Mouse (Mus musculus): ENCODE data around the gene Rps5. TPM values are rescaled to one million over a fixed set of nuclear protein-coding genes. Genes with fewer than 3 reads are reported as not detected.
"Not testable (repeated sequence)": the region's sequence is repeated elsewhere in the genome, so short reads cannot be mapped to it uniquely, and the experiment has no call there.

Gene Rps5
- 1,008 and 1,109 TPM in 2 replicates for polyA plus RNA-seq (2015; fragmentation: Nextera tagmentation; extraction: Ambion mirVana)

DNA sequence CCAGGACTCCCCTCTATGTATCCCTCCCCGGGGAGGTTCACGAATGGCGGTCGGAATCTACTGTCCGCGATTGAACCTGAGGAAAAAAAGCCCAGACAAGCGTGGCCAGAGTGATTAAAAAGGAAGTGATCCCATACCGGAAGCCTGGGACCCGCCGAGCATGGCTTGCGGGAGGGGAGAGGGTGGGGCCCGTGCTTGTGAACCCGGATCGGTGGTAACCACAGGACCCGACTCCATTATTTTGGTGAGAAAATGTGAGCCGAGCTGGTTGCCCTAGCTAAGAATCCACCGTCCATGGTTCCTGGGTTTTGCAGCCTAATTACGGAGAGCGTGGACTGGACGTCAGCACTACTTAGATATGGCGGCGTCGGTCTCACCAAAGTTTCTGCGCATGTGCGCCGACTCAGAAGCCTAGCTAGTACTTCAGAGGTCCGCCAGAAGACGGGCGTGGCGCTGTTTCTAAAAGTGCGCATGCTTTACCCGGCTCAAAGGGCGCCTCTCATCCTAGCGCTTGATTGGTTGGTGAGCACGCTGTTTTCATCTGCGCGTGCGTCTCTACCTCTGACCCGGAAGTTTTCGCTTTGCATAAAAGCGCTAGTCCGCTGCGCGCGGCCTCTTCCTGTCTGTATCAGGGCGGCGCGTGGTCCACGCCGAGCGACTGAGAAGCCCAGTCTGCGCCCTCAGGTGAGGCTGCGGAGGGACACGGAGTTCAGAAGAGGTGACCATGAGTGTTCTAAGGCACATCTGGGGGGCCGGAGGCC, at the start of gene Rps5:
Gene Rps5 (plus strand): TSS at position 586 of the 761 bp plus-strand sequence.
- ATAC-seq (ENCODE audit: borderline replicate concordance, extremely low read depth, low FRiP score, low TSS enrichment) = peak; percentile 98

DNA sequence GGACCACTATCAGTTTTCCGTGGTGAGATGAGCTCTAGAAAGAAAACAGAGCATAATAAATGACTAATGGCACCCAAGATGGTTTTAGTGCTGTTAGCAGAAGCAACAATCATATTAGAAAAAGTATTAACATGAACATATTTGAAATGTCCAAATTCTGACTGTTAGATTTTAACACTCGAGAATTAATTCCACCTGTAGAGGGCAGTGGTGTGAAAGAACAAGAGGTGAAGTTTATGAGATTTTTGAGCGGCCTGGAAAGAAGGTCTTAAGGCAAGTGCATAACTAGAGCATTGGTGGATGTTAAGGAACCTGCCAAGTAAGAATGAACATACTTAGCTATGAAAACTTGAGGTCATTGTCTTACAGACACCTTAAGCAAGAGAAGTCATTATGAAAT, 47.8 kb upstream of the Rps5 start:
- no peak for ATAC-seq (ENCODE audit: borderline replicate concordance, extremely low read depth, low FRiP score, low TSS enrichment)
- no peaks in the 10 kb centered on the region for H3K9me3 ChIP-seq
- H3K9ac ChIP-seq = no peak overlapping the region
- H3K27me3 ChIP-seq = no peaks in the 10 kb centered on the region
- H3K4me1 ChIP-seq = no peaks in the 10 kb centered on the region
- no peaks in the 10 kb centered on the region for H3K36me3 ChIP-seq
- H3K27ac ChIP-seq = no peak overlapping the region
- H3K4me3 ChIP-seq = no peak overlapping the region
- WGBS = 16% methylated on average over 3 of the region's 3 CpGs
- no peak overlapping the region for H3K4me2 ChIP-seq

More for the DNA sequence above, at the start of gene Rps5:
- under 1% methylated on average over 55 of the region's 55 CpGs for WGBS
- no peaks in the 10 kb centered on the region for H3K9me3 ChIP-seq
- peaks cover 35% of the 10 kb centered on the region for H3K36me3 ChIP-seq
- H3K4me2 ChIP-seq = peak within 1 kb of the TSS; percentile 82
- H3K9ac ChIP-seq = peak within 1 kb of the TSS; percentile 85
- peaks cover 20% of the 10 kb centered on the region for H3K4me1 ChIP-seq
- no peaks in the 10 kb centered on the region for H3K27me3 ChIP-seq
- H3K27ac ChIP-seq = peak within 1 kb of the TSS; percentile 96
- peak within 1 kb of the TSS; percentile 71 for H3K4me3 ChIP-seq

DNA sequence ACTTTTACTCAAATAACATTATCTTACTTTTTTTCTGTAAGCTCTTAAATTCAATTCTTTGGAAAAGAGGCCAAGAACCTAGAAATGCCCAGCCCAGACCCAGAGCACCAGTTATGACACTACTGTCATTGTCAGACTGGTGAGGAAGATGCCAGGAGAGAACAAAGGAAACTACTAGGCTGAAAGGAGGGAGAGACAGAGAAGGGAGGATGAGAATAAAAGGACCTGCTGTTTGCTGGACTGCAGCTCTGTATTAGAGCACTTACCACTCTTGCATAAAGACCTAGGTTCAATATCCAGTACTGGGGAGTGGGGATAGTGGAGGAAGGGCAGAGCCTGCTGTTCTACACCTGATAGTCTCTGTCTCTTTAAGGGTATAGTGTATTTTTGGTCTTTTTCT, 42.1 kb upstream of the Rps5 start:
- no peak for ATAC-seq (ENCODE audit: borderline replicate concordance, extremely low read depth, low FRiP score, low TSS enrichment)
- no peak overlapping the region for H3K9ac ChIP-seq
- no peaks in the 10 kb centered on the region for H3K27me3 ChIP-seq
- peaks cover 7% of the 10 kb centered on the region for H3K36me3 ChIP-seq
- H3K27ac ChIP-seq = no peak overlapping the region
- H3K4me3 ChIP-seq = no peak overlapping the region
- H3K9me3 ChIP-seq = no peaks in the 10 kb centered on the region
- H3K4me2 ChIP-seq = no peak overlapping the region
- peaks cover 9% of the 10 kb centered on the region; the same call in 1 of the 2 replicates for H3K4me1 ChIP-seq

DNA sequence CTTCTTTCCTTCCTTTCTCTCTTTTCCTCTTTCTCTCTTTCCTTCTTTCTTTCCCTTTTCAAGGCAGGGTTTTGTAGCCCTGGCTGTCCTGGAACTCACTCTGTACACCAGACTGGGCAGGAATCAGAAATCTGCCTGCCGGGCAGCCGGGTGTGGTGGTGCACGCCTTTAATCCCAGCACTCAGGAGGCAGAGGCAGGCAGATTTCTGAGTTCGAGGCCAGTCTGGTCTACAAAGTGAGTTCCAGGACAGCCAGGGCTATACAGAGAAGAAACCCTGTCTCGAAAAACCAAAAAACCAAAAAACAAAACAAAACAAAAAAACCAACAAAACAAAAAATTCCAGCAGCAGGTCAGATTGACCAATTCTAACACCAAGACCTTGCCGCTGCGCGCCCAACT, 41.6 kb upstream of the Rps5 start:
- H3K9me3 ChIP-seq, H3K27ac ChIP-seq, H3K27me3 ChIP-seq, H3K4me1 ChIP-seq: not testable (repeated sequence)
- Histone ChIP-seq H3K4me2 (peak overlapping the region; percentile 70), H3K36me3 (peaks cover 12% of the 10 kb centered on the region), H3K9ac (0 out of 2 replicates have a peak overlapping the region, but pooled peaks have one; percentile 30), H3K4me3 (peak overlapping the region; percentile 65)
- WGBS = 42% methylated on average over 8 of the region's 8 CpGs
- 0 out of 2 replicates have a peak, but pooled peaks have one; percentile 4 for ATAC-seq (ENCODE audit: borderline replicate concordance, extremely low read depth, low FRiP score, low TSS enrichment)

DNA sequence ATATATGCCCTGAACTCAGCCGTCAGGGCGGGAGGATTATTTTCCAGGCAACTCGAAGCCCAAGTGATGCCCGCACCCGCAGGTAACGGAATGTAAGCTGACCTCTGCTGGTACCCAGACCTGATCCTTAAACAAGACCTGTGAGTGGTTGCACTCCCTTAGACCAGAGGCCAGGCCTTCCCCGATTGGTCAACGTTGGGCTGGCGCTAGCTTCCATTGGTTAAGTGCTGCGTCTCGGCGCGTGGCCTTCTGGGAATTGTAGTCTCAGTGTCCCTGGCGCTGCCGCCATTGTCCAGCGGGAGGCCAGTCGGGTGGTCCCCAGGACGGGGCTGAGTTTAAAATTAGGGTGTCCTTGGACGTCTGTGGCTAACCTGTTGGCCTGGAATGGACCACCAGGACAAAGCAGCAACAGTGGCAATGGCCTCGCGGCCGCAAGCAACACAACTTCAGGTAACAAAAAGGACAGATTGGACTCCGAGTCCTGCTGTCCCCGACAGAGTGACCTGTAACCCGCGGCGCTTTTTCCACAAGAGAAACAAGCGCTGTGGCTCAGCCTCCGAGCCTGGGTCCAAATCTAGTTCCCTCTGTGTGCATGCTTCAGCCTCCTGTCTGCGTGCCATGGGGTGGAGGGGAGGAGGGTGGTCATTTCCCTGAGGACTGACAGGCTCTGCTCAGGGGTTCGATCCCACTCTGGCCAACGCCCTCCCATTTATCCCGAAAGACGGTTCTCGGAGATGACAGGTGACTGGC, 41.0 kb upstream of the Rps5 start, which contains the start of gene Zfp128:
Gene Zfp128 (plus strand): TSS at position 267 of the 750 bp plus-strand sequence.
- peaks cover 9% of the 10 kb centered on the region; the same call in 1 of the 2 replicates for H3K4me1 ChIP-seq
- H3K9ac ChIP-seq = peak within 1 kb of the TSS; percentile 65
- peak within 1 kb of the TSS; percentile 65 for H3K4me3 ChIP-seq
- WGBS = 2% methylated on average over 35 of the region's 35 CpGs
- peak; percentile 100 for ATAC-seq (ENCODE audit: borderline replicate concordance, extremely low read depth, low FRiP score, low TSS enrichment)
- H3K27ac ChIP-seq = no peak within 1 kb of the TSS
- H3K9me3 ChIP-seq = no peaks in the 10 kb centered on the region
- H3K27me3 ChIP-seq = no peaks in the 10 kb centered on the region
- H3K4me2 ChIP-seq = peak within 1 kb of the TSS; percentile 70
- peaks cover 18% of the 10 kb centered on the region for H3K36me3 ChIP-seq

DNA sequence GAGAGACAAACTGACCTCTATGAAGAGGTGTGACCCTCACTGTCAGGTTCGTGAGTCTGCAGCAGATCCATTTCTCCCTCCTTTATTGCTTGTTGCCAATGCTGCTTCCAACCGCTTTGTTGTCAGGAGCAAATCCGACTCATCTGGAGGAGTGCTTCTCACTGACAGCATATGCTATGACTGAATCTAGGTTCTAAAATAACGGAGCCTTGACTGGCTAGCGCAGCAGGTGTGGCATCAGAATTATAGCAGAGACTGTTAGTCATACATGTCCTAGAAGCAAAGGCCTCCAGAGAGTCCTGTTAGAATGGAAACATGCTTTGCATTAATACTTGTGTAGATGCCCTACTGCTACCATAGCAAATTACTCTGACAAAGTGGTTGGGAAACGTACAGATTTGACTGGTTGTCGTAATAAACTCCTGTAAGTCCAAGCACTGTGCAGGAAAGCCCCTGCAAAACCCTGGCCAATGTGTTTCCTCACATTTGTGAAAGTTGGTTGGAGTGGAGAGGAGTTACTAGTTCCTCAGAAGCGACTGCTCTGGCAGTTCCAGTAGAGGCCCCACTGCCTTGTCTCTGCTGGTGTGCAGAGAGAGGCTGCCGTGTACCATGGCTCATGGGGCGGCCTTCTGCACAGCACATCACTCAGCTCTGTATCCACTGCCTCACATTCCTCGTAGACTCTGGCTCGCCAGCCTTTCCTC, 35.4 kb upstream of the Rps5 start:
- Histone ChIP-seq H3K4me3 (no peak overlapping the region), H3K36me3 (peaks cover 61% of the 10 kb centered on the region), H3K4me1 (peaks cover 4% of the 10 kb centered on the region; the same call in 1 of the 2 replicates), H3K9ac (no peak overlapping the region), H3K27me3 (no peaks in the 10 kb centered on the region), H3K9me3 (no peaks in the 10 kb centered on the region), H3K27ac (no peak overlapping the region), H3K4me2 (no peak overlapping the region)
- ATAC-seq (ENCODE audit: borderline replicate concordance, extremely low read depth, low FRiP score, low TSS enrichment) = no peak
- 90% methylated on average over 12 of the region's 12 CpGs for WGBS

DNA sequence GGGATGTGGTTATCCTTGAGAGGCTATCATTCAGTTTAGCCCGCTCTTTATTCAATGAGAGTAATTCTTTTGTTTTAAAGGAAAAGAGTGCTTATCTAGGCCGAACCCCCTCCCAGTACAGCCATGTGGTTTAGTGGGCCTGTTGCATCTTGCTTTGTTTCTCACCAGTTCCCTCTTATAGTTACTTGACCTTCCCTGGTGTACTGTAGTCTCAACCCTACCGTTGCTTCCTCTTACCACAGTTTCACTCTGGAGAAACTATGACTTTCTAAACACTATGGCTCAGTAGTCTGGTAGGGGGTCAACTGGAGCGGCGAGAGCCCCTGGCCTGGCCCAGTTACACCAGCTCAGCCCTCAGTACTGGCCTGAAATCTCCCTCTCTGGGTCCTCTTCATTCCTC, 34.5 kb upstream of the Rps5 start:
- Histone ChIP-seq H3K27ac (no peak overlapping the region), H3K4me1 (no peaks in the 10 kb centered on the region), H3K27me3 (no peaks in the 10 kb centered on the region), H3K4me3 (no peak overlapping the region), H3K4me2 (no peak overlapping the region), H3K36me3 (peaks cover 67% of the 10 kb centered on the region), H3K9me3 (no peaks in the 10 kb centered on the region), H3K9ac (no peak overlapping the region)
- WGBS = 93% methylated on average over 5 of the region's 5 CpGs
- ATAC-seq (ENCODE audit: borderline replicate concordance, extremely low read depth, low FRiP score, low TSS enrichment) = no peak

DNA sequence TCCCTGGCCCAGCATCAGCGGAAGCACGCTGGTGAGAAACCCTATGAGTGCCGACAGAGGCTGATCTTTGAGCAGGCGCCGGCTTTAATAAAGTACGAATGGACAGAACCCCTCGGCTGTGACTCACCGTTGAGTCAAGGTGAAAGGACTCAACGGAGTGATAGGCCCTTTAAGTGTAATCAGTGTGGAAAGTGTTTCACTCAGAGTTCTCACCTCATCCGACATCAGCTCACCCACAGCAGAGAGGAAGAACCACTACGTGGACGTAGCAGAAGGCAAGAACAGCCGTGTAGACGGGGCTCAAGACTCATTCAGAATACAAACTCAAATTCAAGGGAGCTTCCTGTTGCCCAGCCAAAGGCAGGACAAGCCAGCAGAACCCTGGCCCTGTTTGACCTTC, 31.2 kb upstream of the Rps5 start:
- no peak for ATAC-seq (ENCODE audit: borderline replicate concordance, extremely low read depth, low FRiP score, low TSS enrichment)
- Histone ChIP-seq H3K4me2 (no peak overlapping the region), H3K4me1 (no peaks in the 10 kb centered on the region), H3K27me3 (no peaks in the 10 kb centered on the region), H3K9me3 (no peaks in the 10 kb centered on the region), H3K4me3 (no peak overlapping the region), H3K9ac (no peak overlapping the region), H3K27ac (no peak overlapping the region), H3K36me3 (peaks cover 51% of the 10 kb centered on the region)
- WGBS = 93% methylated on average over 14 of the region's 14 CpGs

DNA sequence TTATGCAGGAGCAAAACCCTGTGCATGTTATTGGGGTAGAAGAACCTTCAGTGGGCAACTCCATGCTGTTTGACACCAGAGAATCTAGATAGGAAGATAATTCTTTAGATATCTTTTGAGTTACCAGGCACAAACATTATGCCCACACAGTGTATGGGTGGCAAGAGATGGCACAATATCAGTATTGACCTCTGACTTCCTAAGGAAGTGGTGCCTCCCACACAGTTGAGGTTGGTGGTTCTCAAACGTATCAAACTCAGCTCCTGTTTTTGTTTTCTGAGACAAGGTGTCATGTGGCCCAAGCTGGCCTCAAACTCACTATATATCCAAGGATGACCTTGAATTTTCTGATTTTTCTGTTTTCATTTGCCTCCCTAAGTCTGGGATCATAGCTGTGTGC, 30.8 kb upstream of the Rps5 start:
- H3K27ac ChIP-seq = no peak overlapping the region
- no peaks in the 10 kb centered on the region for H3K9me3 ChIP-seq
- H3K4me3 ChIP-seq = no peak overlapping the region
- no peak for ATAC-seq (ENCODE audit: borderline replicate concordance, extremely low read depth, low FRiP score, low TSS enrichment)
- 77% methylated on average over 1 of the region's 1 CpGs for WGBS
- peaks cover 47% of the 10 kb centered on the region for H3K36me3 ChIP-seq
- no peak overlapping the region for H3K9ac ChIP-seq
- no peaks in the 10 kb centered on the region for H3K4me1 ChIP-seq
- no peak overlapping the region for H3K4me2 ChIP-seq
- H3K27me3 ChIP-seq = no peaks in the 10 kb centered on the region

DNA sequence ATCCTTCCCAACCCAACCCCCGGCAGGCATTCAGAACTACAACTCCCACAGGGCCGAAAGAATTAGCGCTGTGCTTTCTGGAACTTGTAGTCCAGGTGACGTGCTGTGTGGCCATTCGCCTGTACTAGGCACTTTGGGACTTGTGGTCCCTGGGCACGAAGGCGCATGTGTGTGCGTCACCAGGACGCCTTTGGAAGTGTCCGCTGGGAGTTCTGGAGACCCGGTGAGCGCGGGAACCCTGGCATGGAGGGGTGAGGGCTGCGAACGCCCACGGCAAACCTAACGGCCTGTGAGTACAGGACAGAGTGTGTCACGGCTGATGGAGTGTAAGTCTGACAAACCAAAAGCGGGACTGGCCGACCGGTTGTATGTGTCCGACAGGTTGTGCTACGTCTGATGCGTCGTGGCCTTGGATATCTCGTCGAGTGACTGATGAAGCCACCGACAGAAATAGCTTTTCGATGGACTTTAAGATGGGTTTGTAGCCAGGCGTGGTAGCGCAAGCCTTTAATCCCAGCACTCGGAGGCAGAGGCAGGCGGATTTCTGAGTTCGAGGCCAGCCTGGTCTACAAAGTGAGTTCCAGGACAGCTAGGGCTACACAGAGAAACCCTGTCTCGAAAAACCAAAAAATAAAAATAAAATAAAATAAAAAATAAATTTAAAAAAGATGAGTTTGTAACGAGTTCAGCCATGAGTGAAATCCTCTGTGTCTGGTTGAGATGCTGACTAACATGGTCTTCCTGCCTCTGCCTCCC, 24.3 kb upstream of the Rps5 start, which contains the start of gene Zscan22:
Gene Zscan22 (plus strand): TSS at position 161 of the 756 bp plus-strand sequence.
- H3K4me3 ChIP-seq = peak within 1 kb of the TSS; percentile 72
- H3K27ac ChIP-seq = no peak within 1 kb of the TSS; the same call in 1 of the 2 replicates

DNA sequence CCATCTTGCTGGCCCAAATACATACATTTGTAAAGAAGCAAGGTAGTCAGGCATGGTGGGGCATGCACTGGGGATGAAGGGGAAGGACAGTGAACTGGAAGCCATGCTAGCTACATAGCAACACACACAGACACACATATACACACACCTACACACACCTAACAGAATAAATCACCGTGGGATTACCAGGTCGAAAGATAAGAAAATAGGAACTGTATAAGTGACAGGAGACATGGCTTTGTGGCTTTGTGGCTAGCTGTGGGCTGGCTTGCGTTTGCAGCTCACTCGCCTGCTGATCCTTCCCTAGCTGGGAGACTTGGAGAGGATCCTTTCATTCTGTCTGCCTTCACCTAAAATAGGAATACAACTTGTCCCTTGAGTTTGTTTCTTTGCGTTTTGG, 20.6 kb upstream of the Rps5 start:
- H3K27ac ChIP-seq = no peak overlapping the region
- no peak overlapping the region for H3K4me3 ChIP-seq
- no peaks in the 10 kb centered on the region for H3K27me3 ChIP-seq
- no peak overlapping the region for H3K9ac ChIP-seq
- H3K4me2 ChIP-seq = no peak overlapping the region
- 93% methylated on average over 5 of the region's 5 CpGs for WGBS
- H3K36me3 ChIP-seq = peaks cover 26% of the 10 kb centered on the region
- H3K4me1 ChIP-seq = peaks cover 9% of the 10 kb centered on the region
- H3K9me3 ChIP-seq = no peaks in the 10 kb centered on the region
- ATAC-seq (ENCODE audit: borderline replicate concordance, extremely low read depth, low FRiP score, low TSS enrichment) = no peak

More for the DNA sequence above, 24.3 kb upstream of the Rps5 start, which contains the start of gene Zscan22:
- Histone ChIP-seq H3K36me3 (no peaks in the 10 kb centered on the region), H3K4me1 (peaks cover 9% of the 10 kb centered on the region), H3K9me3 (no peaks in the 10 kb centered on the region), H3K4me2 (peak within 1 kb of the TSS; percentile 57), H3K9ac (peak within 1 kb of the TSS; percentile 66), H3K27me3 (no peaks in the 10 kb centered on the region)
- peak; percentile 99 for ATAC-seq (ENCODE audit: borderline replicate concordance, extremely low read depth, low FRiP score, low TSS enrichment)
- WGBS = 4% methylated on average over 36 of the region's 36 CpGs

Data from lung, embryonic 15.5 days (tissue).